Mouse (Mus musculus): ENCODE results near the gene AC141477.1. TPM values are rescaled to one million over a fixed set of nuclear protein-coding genes. Genes with fewer than 3 reads are reported as not detected.

Gene AC141477.1
- polyA plus RNA-seq, 1 experiment from 2014 or later, result not detected

DNA sequence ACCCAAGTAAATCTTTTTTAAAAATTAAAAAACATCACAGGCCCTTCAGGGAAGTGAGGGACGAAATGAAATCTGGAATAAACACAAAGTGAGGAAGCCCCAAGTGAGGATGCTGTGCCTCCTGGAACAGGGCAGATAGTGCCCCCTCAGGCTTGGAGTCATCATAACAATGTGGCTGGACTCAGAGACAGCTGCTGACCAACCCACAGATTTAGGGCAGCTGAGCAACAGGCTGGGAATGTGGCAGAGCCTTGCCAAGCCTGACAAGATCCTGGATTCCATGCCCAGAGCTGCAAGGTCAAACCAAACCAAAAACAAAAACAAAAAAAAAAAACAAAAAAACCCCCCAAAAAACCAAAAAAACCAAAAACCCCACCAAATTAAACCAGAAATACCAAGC lies 21.0 kb upstream of the AC141477.1 start:
- ATAC-seq (no peak), DNase-seq (ENCODE audit: low read depth, low spot score) (no peak)
- no peak for TF ChIP-seq CTCF (IDR thresholded peaks at IDR 0.05)
- ChIA-PET CTCF (interaction anchor here (0.7 to 1.4 kb wide), 2 partner anchors 9 to 30 kb away, joined by 3 read pairs; no protein-coding TSS in a partner anchor), POLR2A (no interaction called here)
- H3K27me3 ChIP-seq, result no peaks in the 10 kb centered on the region
- in situ Hi-C loops (cut with MboI; ENCODE audit: low pct_unique_long_range_greater_than_20kb), result no loop called here

- DNase-seq (ENCODE audit: low read depth, low spot score), result no peak
- CTCF ChIA-PET, result interaction anchor here (1.3 to 2.2 kb wide), 3 partner anchors 8 to 10 kb away, joined by 4 to 11 read pairs (median 8); no protein-coding TSS in a partner anchor
- H3K27me3 ChIP-seq, result no peaks in the 10 kb centered on the region
- POLR2A ChIA-PET, result no interaction called here
- in situ Hi-C loops (cut with MboI; ENCODE audit: low pct_unique_long_range_greater_than_20kb), result no loop called here
- peak; percentile 89 for TF ChIP-seq CTCF (IDR thresholded peaks at IDR 0.05)
- ATAC-seq, result no peak
Observed at GRCm38 (mm10) chr10:76455289-76455688, 15.0 kb upstream of the AC141477.1 start.

GRCm38 (mm10) chr10:76448851-76449250 lies 8.6 kb upstream of the AC141477.1 start, which contains the start of gene 2610028H24Rik:
2610028H24Rik (plus strand) TSS chr10:76449081.
- CTCF ChIA-PET, result no interaction called here
- no peaks in the 10 kb centered on the region for H3K27me3 ChIP-seq
- POLR2A ChIA-PET, result no interaction called here
- ATAC-seq, result no peak
- in situ Hi-C loops (cut with MboI; ENCODE audit: low pct_unique_long_range_greater_than_20kb), result no loop called here
- no peak for DNase-seq (ENCODE audit: low read depth, low spot score)
- TF ChIP-seq CTCF (IDR thresholded peaks at IDR 0.05), result no peak

DNA sequence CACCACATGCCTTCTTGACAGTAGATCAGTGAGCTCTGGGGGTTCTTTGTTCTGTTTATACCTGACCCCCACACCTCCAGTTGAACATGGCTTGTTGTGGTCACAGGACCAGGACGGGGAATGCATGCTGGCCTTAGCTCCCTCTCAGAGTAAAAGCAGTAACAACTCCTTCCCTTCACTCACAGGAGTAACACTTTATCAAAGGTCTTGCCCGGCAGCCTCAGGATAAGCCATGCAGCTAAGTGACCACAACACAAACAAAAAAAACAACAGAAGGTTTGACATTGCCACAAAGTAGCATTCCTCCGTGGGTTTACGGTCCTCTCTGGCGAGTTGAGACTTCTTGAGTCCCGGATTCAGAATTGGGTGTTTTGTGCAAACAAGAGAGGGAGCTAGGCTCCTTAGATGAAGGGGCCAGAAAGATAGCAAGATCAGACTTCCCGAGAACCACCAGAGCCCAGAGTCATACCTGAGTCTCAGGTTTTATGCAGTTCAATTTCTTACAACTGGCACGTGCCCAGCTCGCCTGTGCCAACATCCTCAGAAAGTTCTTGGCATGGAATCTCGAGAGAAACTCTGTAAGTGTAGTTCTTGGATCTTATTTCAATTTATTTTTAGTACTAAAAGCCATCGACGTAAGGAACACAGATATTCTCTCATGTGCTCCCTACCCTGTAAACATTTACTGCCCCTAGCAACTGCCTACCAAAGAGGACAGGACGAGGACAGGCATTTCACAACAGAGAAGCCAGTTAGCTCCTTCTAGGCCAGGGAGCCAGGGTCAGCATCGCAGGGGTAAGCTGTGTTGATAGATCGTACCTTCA lies 7.4 kb upstream of the AC141477.1 start:
- in situ Hi-C loops (cut with MboI; ENCODE audit: low pct_unique_long_range_greater_than_20kb), result no loop called here
- no peak for ATAC-seq
- H3K27me3 ChIP-seq, result no peaks in the 10 kb centered on the region
- ChIA-PET POLR2A (no interaction called here), CTCF (interaction anchor here (2.0 kb wide), 1 partner anchor 8 kb away, joined by 4 read pairs; no protein-coding TSS in a partner anchor)
- DNase-seq (ENCODE audit: low read depth, low spot score), result no peak
- no peak for TF ChIP-seq CTCF (IDR thresholded peaks at IDR 0.05)

GRCm38 (mm10) chr10:76445996-76446681 lies 5.9 kb upstream of the AC141477.1 start:
- H3K27me3 ChIP-seq, result no peaks in the 10 kb centered on the region
- in situ Hi-C loops (cut with MboI; ENCODE audit: low pct_unique_long_range_greater_than_20kb), result no loop called here
- ChIA-PET CTCF (interaction anchor here (3.2 kb wide), 1 partner anchor 10 kb away, joined by 11 read pairs; no protein-coding TSS in a partner anchor), POLR2A (interaction anchor here (1.1 kb wide), 1 partner anchor 23 kb away, joined by 3 read pairs; no protein-coding TSS in a partner anchor)
- no peak for DNase-seq (ENCODE audit: low read depth, low spot score)
- ATAC-seq, result no peak
- no peak for TF ChIP-seq CTCF (IDR thresholded peaks at IDR 0.05)

DNA sequence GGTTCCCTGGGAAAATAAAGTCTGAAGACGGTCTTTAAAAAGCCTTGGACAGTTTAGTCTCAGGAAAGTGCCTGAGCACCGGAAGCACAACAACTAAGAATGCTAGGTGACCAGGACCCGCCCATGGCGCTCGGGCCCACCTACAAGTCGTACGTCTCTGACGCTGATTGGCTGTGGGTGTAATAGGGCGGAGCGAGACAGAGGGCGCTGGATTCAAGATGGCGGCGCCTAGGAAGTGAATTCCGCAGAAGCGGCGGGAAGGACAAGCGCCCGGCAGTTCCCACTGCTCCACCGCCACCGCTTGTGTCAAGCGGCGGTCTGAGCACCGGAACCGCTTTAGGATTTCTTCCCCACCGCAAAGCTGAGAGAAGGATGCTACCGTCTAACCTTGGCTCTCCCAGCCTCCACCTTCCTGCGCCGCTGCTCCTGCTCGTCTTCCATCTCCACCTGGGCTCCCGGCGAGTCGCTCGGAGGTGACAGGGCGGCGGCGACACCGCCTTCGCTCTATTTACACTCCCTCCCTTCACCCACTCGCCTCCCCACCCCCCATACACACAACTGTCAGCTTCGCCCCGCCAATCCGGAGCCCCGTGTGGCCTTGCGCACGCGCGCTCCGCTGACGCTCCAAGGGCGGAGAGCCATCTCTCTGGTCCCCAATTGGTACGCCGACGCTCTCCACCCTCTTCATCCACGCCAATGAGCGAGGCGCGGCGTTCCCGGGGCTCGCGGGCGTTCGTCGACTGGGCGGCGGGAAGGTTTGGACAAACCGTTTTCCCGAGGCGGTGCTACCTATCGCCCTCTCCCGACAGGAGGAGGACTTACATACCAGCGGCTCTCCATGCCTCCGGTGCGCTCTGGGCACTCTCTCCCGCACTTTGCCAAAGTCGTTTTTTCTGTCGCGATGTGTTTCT lies 2.2 kb upstream of the AC141477.1 start, which contains the start of gene Pcnt:
Gene Pcnt (minus strand): TSS at position 609 of the 911 bp plus-strand sequence.
- POLR2A ChIA-PET, result no interaction called here
- in situ Hi-C loops (cut with MboI; ENCODE audit: low pct_unique_long_range_greater_than_20kb), result no loop called here

DNA sequence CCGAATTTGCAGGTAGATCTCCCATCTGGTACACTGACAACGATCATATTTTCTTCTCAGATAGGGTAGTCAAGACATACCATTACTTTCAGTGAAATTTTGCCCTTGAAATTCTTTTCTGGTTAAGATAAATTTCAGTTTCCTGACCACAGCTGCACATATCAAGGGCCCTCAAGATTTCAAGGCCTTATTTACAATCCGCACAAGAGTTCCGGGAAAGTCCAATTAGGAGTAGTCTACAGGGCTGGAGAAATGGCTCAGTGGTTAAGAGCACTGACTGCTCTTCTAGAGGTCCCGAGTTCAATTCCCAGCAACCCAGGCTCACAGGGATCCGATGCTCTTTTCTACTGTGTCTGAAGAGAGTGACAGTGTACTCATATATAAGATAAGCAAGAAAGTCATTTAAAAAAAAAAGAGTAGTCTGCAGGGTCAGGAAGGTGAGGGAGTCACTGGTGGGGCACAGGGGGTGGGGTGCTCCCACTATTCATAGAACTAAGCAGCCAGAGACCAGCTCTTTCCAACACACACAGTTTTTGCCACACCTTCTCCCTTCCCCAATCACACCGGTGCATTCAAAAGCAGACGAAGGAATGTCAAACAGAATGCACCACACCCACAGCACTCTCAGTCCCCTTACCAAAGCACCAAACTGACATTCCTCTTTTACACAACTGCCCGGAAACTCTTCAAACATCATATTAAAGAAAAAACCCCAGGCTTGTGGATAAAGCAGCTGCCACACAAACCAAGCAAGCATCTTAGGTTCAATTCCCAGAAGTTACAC lies 945 bp downstream of the AC141477.1 start:
- ATAC-seq, result no peak

More for the DNA sequence above, 2.2 kb upstream of the AC141477.1 start, which contains the start of gene Pcnt:
- ATAC-seq (peak; percentile 98), DNase-seq (ENCODE audit: low read depth, low spot score) (peak; percentile 79)
- no peaks in the 10 kb centered on the region for H3K27me3 ChIP-seq
- CTCF ChIA-PET, result no interaction called here
- TF ChIP-seq CTCF (IDR thresholded peaks at IDR 0.05), result no peak

DNA sequence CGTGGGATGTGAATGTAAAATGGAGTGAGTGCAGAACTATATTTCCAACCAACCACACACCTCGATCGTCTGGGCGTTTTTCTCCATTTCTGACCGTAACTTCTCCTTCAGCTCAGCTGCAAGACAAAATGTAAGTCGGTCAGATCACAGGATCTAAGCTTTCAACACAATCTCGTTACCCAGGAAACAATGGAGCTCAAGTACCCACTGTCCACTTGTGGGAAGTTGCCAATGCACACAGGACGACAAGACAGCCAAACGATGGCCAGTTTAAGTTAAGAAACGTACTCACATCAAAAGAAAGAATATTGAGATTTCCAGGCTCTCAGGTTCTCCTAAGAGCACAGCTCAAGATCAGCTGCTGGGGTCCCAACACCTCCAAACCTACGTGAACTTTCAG lies 6.3 kb downstream of the AC141477.1 start:
- no peaks in the 10 kb centered on the region for H3K27me3 ChIP-seq
- ChIA-PET CTCF (no interaction called here), POLR2A (no interaction called here)

More for the DNA sequence above, 945 bp downstream of the AC141477.1 start:
- no peaks in the 10 kb centered on the region for H3K27me3 ChIP-seq
- POLR2A ChIA-PET, result no interaction called here
- no peak for TF ChIP-seq CTCF (IDR thresholded peaks at IDR 0.05)
- CTCF ChIA-PET, result no interaction called here
- in situ Hi-C loops (cut with MboI; ENCODE audit: low pct_unique_long_range_greater_than_20kb), result no loop called here
- DNase-seq (ENCODE audit: low read depth, low spot score), result no peak

DNA sequence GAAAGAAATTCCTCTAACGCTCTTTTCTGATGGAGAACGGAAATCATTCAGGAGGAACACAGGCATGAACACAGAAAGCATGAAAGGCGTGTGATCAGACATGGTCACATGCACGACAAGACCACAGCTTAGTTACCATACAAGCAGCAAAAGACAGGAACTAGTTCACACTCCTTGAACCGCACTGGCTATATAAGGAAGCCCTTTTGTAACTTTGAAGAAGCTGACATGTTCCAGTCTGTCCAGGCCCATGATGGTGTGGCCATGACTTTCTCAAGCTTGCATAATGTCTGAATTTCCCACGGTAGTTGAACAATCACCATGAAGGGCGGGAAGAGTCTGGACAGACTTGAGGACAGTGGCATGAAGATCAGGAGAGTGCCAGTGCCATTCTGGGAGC lies 14.6 kb downstream of the AC141477.1 start:
- DNase-seq (ENCODE audit: low read depth, low spot score), result no peak
- ATAC-seq, result no peak
- in situ Hi-C loops (cut with MboI; ENCODE audit: low pct_unique_long_range_greater_than_20kb), result no loop called here
- H3K27me3 ChIP-seq, result no peaks in the 10 kb centered on the region
- ChIA-PET CTCF (no interaction called here), POLR2A (no interaction called here)
- TF ChIP-seq CTCF (IDR thresholded peaks at IDR 0.05), result no peak

More for the DNA sequence above, 6.3 kb downstream of the AC141477.1 start:
- no peak for ATAC-seq
- in situ Hi-C loops (cut with MboI; ENCODE audit: low pct_unique_long_range_greater_than_20kb), result no loop called here
- TF ChIP-seq CTCF (IDR thresholded peaks at IDR 0.05), result no peak
- DNase-seq (ENCODE audit: low read depth, low spot score), result no peak
